Mouse (Mus musculus) small intestine, adult 2 months (tissue): ENCODE data around the gene Rplp0. TPM values are rescaled to one million over a fixed set of nuclear protein-coding genes. Genes with fewer than 3 reads are reported as not detected.
A peak's percentile ranks its signal among the peaks of the same experiment; 100 is the strongest.

Source experiments
- H3K27ac ChIP-seq: fragments of 200-500 bp; 2 replicates; pipeline ENCODE4 v1.5.1; 2012; ENCODE audit warnings: low read depth, low read length, control low read depth, inconsistent platforms; ENCODE audit not compliant: insufficient read depth
- H3K27me3 ChIP-seq: fragments of 200-500 bp; 2 replicates; pipeline ENCODE4 v1.6.1; 2012; ENCODE audit warnings: mild to moderate bottlenecking, moderate library complexity, low read length, inconsistent platforms; ENCODE audit not compliant: control insufficient read depth, insufficient read depth
- H3K36me3 ChIP-seq: fragments of 200-500 bp; 2 replicates; pipeline ENCODE4 v1.6.1; 2012; ENCODE audit warnings: mild to moderate bottlenecking, low read length, control low read depth, inconsistent platforms; ENCODE audit not compliant: control insufficient read depth, insufficient read depth
- H3K4me1 ChIP-seq: fragments of 200-500 bp; 2 replicates; pipeline ENCODE4 v1.6.1; 2012; ENCODE audit warnings: low read length, inconsistent platforms, mixed read lengths; ENCODE audit not compliant: control insufficient read depth, insufficient read depth, insufficient read length
- H3K4me3 ChIP-seq: fragments of 200-500 bp; 2 replicates; pipeline ENCODE4 v1.5.1; 2012; ENCODE audit warnings: low read depth, mild to moderate bottlenecking, control low read depth, inconsistent platforms, low read length, moderate library complexity
- CTCF ChIP-seq: fragments of 200-500 bp; IDR thresholded peaks from 2 replicates; pipeline ENCODE4 v1.5.1; 2012; ENCODE audit warnings: low read depth, mild to moderate bottlenecking, control low read depth, inconsistent platforms, low read length, moderate library complexity, mixed read lengths; ENCODE audit not compliant: insufficient replicate concordance, insufficient read length; ENCODE audit errors: extremely low read depth
- POLR2A ChIP-seq: fragments of 200-500 bp; IDR thresholded peaks from 2 replicates; pipeline ENCODE4 v1.6.1; 2012; ENCODE audit warnings: low read depth, mild to moderate bottlenecking, control low read depth, inconsistent platforms, low read length, moderate library complexity
- WGBS: fragments of 180-500 bp; shearing (Covaris S2); methylation state at CpG from one replicate; pipeline ENCODE4 v1.1.7; 2018; 5-methylcytosine and 5-hydroxymethylcytosine counted together
- polyA plus RNA-seq: library from polyadenylated mRNA; depleted of rRNA; stranded (reverse); fragments of >200 nt; gene quantifications from 2 replicates; pipeline ENCODE4 v1.2.3, GENCODE M21; 2012

Gene Rplp0
- polyA plus RNA-seq, 1 experiment, result 2,017 TPM

GRCm38 (mm10) chr5:115526456-115527202 lies 32.6 kb upstream of the Rplp0 start:
- H3K36me3 ChIP-seq, result no peaks in the 10 kb centered on the region
- TF ChIP-seq POLR2A (no peak), CTCF (no peak)
- no peak overlapping the region for H3K27ac ChIP-seq
- no peak overlapping the region for H3K4me3 ChIP-seq
- WGBS, result 89% methylated on average over 17 of the region's 17 CpGs
- H3K4me1 ChIP-seq, result peaks cover 41% of the 10 kb centered on the region
- no peaks in the 10 kb centered on the region for H3K27me3 ChIP-seq

- TF ChIP-seq POLR2A (no peak), CTCF (no peak)
- peaks cover 39% of the 10 kb centered on the region for H3K4me1 ChIP-seq
- H3K27ac ChIP-seq, result no peak overlapping the region
- H3K27me3 ChIP-seq, result no peaks in the 10 kb centered on the region
- no peaks in the 10 kb centered on the region for H3K36me3 ChIP-seq
- WGBS, result 70% methylated on average over 5 of the region's 5 CpGs
- no peak overlapping the region for H3K4me3 ChIP-seq
Measured at GRCm38 (mm10) chr5:115528128-115528527, 31.1 kb upstream of the Rplp0 start.

- H3K4me1 ChIP-seq, result peaks cover 39% of the 10 kb centered on the region
- H3K27ac ChIP-seq, result peak overlapping the region; percentile 70
- TF ChIP-seq POLR2A, result no peak
- TF ChIP-seq CTCF, result no peak
- H3K4me3 ChIP-seq, result no peak overlapping the region
- no peaks in the 10 kb centered on the region for H3K27me3 ChIP-seq
- 66% methylated on average over 8 of the region's 8 CpGs for WGBS
- no peaks in the 10 kb centered on the region for H3K36me3 ChIP-seq
Measured at GRCm38 (mm10) chr5:115529364-115529741, 29.9 kb upstream of the Rplp0 start.

GRCm38 (mm10) chr5:115529742-115530446 lies 29.4 kb upstream of the Rplp0 start:
- Histone ChIP-seq H3K4me3 (no peak overlapping the region), H3K36me3 (no peaks in the 10 kb centered on the region), H3K27me3 (no peaks in the 10 kb centered on the region), H3K27ac (peak overlapping the region; percentile 70), H3K4me1 (peaks cover 43% of the 10 kb centered on the region)
- 79% methylated on average over 7 of the region's 7 CpGs for WGBS
- TF ChIP-seq CTCF, result no peak
- no peak for TF ChIP-seq POLR2A

GRCm38 (mm10) chr5:115530447-115530809 lies 28.8 kb upstream of the Rplp0 start:
- H3K4me3 ChIP-seq, result no peak overlapping the region
- peak overlapping the region; percentile 70 for H3K27ac ChIP-seq
- H3K4me1 ChIP-seq, result peaks cover 48% of the 10 kb centered on the region
- TF ChIP-seq CTCF (no peak), POLR2A (no peak)
- H3K27me3 ChIP-seq, result no peaks in the 10 kb centered on the region
- H3K36me3 ChIP-seq, result no peaks in the 10 kb centered on the region
- 64% methylated on average over 8 of the region's 8 CpGs for WGBS

- H3K4me3 ChIP-seq, result peak overlapping the region; percentile 34
- no peaks in the 10 kb centered on the region for H3K27me3 ChIP-seq
- H3K4me1 ChIP-seq, result peaks cover 54% of the 10 kb centered on the region
- H3K36me3 ChIP-seq, result no peaks in the 10 kb centered on the region
- no peak for TF ChIP-seq POLR2A
- TF ChIP-seq CTCF, result no peak
- 15% methylated on average over 18 of the region's 18 CpGs for WGBS
- H3K27ac ChIP-seq, result peak overlapping the region; percentile 73
Measured at GRCm38 (mm10) chr5:115531671-115532270, 27.5 kb upstream of the Rplp0 start.

- TF ChIP-seq CTCF, result no peak
- no peak for TF ChIP-seq POLR2A
- Histone ChIP-seq H3K4me3 (peak overlapping the region; percentile 1; the same call in 1 of the 2 replicates), H3K27me3 (no peaks in the 10 kb centered on the region), H3K36me3 (no peaks in the 10 kb centered on the region), H3K4me1 (peaks cover 60% of the 10 kb centered on the region), H3K27ac (peak overlapping the region; percentile 32)
- 24% methylated on average over 16 of the region's 16 CpGs for WGBS
Measured at GRCm38 (mm10) chr5:115534290-115534731, 25.0 kb upstream of the Rplp0 start.
